Mouse (Mus musculus) midbrain, embryonic 13.5 days (tissue): ENCODE data around the gene Cited2. TPM values are rescaled to one million over a fixed set of nuclear protein-coding genes. Genes with fewer than 3 reads are reported as not detected.

Experiments
- ATAC-seq: fragments of 200-750 bp; cut with Nextera tagmentation; 2 replicates; pipeline ENCODE4 v1.8.0; 2017; ENCODE audit warnings: mild to moderate bottlenecking, moderate TSS enrichment, moderate library complexity
- H3K27ac ChIP-seq: fragments of 300-500 bp; sonication (generic); 2 replicates; pipeline ENCODE4 v1.5.1; 2015; ENCODE audit warnings: inconsistent platforms, mild to moderate bottlenecking, moderate library complexity
- H3K27me3 ChIP-seq: fragments of 300-500 bp; sonication (generic); 2 replicates; pipeline ENCODE4 v1.6.1; 2015; ENCODE audit warnings: mild to moderate bottlenecking, inconsistent platforms
- H3K36me3 ChIP-seq: fragments of 300-500 bp; sonication (generic); 2 replicates; pipeline ENCODE4 v1.6.1; 2015; ENCODE audit warnings: mild to moderate bottlenecking, inconsistent platforms
- H3K4me1 ChIP-seq: fragments of 300-500 bp; sonication (generic); replicated peaks from 2 replicates; pipeline ENCODE4 v1.6.1; 2015; ENCODE audit warnings: inconsistent platforms
- H3K4me2 ChIP-seq: fragments of 300-500 bp; sonication (generic); replicated peaks from 2 replicates; pipeline ENCODE4 v1.6.1; 2015; ENCODE audit warnings: moderate library complexity, mild to moderate bottlenecking, inconsistent platforms
- H3K4me3 ChIP-seq: fragments of 300-500 bp; sonication (generic); replicated peaks from 2 replicates; pipeline ENCODE4 v1.5.1; 2015; ENCODE audit warnings: mild to moderate bottlenecking, inconsistent platforms
- H3K9ac ChIP-seq: fragments of 300-500 bp; sonication (generic); replicated peaks from 2 replicates; pipeline ENCODE4 v1.6.1; 2015; ENCODE audit warnings: mild to moderate bottlenecking, inconsistent platforms
- H3K9me3 ChIP-seq: fragments of 300-500 bp; sonication (generic); 2 replicates; pipeline ENCODE4 v1.6.1; 2016; ENCODE audit warnings: mild to moderate bottlenecking, inconsistent platforms
- WGBS: fragments of 180-500 bp; shearing (Covaris S2); methylation state at CpG from one replicate; pipeline ENCODE4 v1.1.7; 2015; 5-methylcytosine and 5-hydroxymethylcytosine counted together
- polyA plus RNA-seq: library from polyadenylated mRNA; unstranded; fragments of >200 nt; fragmentation: Nextera tagmentation; extraction: Ambion mirVana; gene quantifications from 2 replicates; pipeline ENCODE4 v1.2.1, GENCODE M21; 2015

Cited2 gene
- polyA plus RNA-seq, 1 experiment from 2014 or later: 81.0 TPM

DNA sequence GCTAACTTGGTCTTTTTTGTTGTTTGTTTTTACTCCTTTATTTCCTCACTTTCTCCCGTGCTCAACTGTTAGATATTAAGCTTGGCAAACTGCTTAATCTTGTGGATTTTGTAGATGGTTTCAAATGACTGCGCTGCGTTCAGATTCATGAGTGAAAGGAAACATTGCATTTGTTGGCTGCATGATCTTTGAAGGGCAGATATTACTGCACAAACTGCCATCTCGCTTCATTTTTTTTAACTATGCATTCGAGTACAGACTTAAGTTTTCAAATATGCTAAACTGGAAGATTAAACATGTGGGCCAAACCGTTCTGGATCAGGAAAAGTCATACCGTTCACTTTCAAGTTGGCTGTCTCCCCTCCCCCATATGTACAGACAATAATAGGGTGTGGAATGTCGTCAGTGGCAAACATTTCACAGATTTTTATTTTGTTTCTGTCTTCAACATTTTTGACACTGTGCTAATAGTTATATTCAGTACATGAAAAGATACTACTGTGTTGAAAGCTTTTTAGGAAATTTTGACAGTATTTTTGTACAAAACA is 2.1 kb downstream of the Cited2 start:
- Histone ChIP-seq H3K9me3 (no peaks in the 10 kb centered on the region), H3K4me1 (peaks cover 35% of the 10 kb centered on the region), H3K4me3 (peak overlapping the region; percentile 96), H3K27ac (peak overlapping the region; percentile 99), H3K4me2 (peak overlapping the region; percentile 72), H3K9ac (peak overlapping the region; percentile 99), H3K27me3 (no peaks in the 10 kb centered on the region), H3K36me3 (no peaks in the 10 kb centered on the region)
- 11% methylated on average over 8 of the region's 8 CpGs for WGBS
- no peak for ATAC-seq

DNA sequence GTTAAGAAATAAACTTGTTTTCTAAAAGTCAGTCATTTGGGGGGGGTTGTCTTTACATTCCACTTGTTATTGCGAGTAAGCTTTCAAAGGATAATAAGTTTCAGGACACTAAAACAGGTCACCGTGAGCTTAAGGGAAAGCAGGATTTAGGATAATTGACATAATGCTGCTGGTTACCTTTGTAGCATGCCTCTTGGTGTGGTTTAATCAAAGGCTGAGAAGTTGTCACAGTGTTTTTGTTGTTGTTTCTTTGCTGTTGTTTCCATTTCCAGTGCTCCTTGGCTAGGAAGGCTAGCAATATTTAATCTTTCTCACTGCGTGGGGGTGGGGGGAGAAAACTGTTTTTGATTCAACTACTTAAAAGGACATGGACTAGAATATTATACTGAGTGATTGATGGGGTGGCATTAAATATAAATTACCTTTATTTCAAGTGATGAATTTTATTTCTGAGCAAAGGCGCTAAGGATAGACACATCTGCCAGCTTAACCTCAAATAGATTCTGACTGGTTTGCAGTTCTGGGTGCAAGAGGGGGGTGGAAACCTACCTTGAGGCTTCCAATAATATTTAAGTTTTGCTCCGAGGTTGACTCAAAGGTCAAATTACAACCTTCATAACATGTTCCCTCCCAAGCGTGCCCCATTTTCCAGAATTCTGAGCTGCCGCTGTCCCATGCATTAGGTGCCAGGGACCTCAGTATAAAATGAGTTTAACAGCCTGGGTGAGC is 2.8 kb downstream of the Cited2 start:
- no peaks in the 10 kb centered on the region for H3K27me3 ChIP-seq
- H3K4me3 ChIP-seq: peak overlapping the region; percentile 96
- H3K9me3 ChIP-seq: no peaks in the 10 kb centered on the region
- H3K9ac ChIP-seq: peak overlapping the region; percentile 58
- H3K4me2 ChIP-seq: peak overlapping the region; percentile 72
- peak overlapping the region; percentile 60; the same call in 1 of the 2 replicates for H3K27ac ChIP-seq
- ATAC-seq: no peak
- H3K36me3 ChIP-seq: no peaks in the 10 kb centered on the region
- peaks cover 35% of the 10 kb centered on the region for H3K4me1 ChIP-seq
- WGBS: 46% methylated on average over 7 of the region's 7 CpGs

DNA sequence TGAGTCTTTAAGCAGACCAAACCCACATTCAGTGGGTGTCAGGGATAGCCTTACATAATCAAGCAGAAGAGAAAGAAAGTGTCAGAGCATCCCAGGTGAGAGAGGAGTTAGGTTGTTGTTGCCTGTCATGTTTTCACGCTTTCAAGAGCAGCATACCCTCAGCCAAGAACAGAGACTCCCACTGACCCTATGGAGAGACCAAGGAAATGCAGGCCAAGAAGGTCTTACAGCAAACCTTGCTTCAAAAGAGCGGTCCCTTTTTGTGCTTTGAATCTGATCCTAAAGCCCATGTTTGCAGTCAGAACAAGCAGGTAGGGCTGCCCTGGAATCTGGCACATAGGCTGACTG is 3.3 kb downstream of the Cited2 start:
- 47% methylated on average over 2 of the region's 2 CpGs for WGBS
- H3K27me3 ChIP-seq: no peaks in the 10 kb centered on the region
- H3K9ac ChIP-seq: peak overlapping the region; percentile 58
- peak overlapping the region; percentile 96 for H3K4me3 ChIP-seq
- no peaks in the 10 kb centered on the region for H3K36me3 ChIP-seq
- no peaks in the 10 kb centered on the region for H3K9me3 ChIP-seq
- H3K4me1 ChIP-seq: peaks cover 35% of the 10 kb centered on the region
- H3K27ac ChIP-seq: peak overlapping the region; percentile 60; the same call in 1 of the 2 replicates
- H3K4me2 ChIP-seq: peak overlapping the region; percentile 72
- ATAC-seq: no peak

DNA sequence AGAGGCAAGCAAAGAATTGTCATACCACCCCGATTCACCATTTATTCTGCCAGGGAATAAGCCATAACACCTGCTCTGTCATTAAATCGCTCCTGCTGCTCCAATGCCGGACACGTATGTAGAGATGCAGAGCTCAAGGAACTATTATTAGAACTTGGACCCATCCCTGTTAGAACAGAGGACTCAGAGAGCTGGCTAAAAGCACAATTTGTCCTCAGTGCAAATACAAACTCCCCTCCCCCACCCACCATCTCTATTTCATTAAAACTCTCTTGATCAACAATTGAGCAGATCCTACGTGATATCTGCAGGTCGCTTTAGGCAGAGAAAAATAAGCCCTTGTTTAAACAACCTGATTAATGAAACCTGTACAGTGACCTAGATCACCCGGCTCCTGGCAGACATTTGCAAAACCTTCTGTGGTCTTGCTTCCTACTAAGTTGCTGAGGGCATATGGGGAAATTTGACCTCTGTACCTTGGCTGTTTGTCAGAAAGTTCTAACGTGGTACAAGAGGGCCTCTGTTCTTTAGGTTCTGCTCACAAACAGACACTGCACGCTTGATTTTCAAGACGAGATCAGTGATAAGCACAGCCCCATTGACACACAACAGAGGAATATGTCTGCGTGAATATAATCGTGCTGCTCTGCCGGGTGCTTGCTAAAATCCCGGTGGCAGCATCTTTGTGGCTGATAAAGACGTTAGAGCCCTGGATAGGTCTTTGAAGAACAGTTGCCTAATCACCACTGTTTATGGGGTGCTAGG is 4.3 kb downstream of the Cited2 start:
- peak overlapping the region; percentile 96 for H3K4me3 ChIP-seq
- no peak for ATAC-seq
- no peak overlapping the region for H3K9ac ChIP-seq
- no peaks in the 10 kb centered on the region for H3K27me3 ChIP-seq
- 11% methylated on average over 15 of the region's 15 CpGs for WGBS
- no peaks in the 10 kb centered on the region for H3K36me3 ChIP-seq
- peak overlapping the region; percentile 69 for H3K27ac ChIP-seq
- H3K9me3 ChIP-seq: no peaks in the 10 kb centered on the region
- H3K4me2 ChIP-seq: peak overlapping the region; percentile 72
- H3K4me1 ChIP-seq: peaks cover 35% of the 10 kb centered on the region

DNA sequence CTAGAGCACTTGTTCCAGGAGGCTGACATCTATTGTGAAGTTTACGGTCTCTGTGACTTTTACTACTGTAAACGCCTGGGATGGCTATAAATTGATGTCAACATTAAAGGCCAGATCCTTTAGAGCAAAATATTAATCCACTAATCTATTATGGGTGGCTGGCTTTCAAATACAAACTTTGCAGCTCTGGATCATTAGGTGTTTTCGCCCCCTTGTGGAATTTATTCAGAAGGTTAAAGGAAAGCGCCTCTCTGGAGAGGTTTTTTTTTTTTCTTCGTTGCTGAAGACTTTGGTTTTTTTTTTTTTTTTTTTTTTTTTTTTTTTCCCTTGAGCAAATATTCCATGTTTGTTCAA is 4.9 kb downstream of the Cited2 start:
- H3K9ac ChIP-seq: no peak overlapping the region
- H3K4me3 ChIP-seq: peak overlapping the region; percentile 96
- H3K27ac ChIP-seq: peak overlapping the region; percentile 69

DNA sequence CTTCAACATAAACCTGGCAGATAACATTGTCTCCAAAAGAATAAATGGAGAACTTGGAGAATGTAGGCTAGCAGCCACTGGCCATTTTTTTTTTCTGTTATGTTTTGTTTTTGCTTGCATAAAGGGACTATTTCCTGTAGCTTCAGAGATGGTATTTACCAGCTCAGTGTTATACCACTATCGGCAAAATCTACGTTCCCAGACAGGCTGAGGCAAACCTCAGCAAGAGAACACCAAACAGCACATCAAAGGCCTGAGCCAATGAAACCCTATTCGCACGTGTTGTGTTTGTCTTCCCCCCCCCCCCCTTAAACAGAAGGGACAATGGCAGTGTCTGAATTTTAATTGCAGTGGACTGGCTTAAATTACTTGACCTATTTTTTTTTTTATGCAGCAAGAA is 5.7 kb downstream of the Cited2 start:
- Histone ChIP-seq H3K27me3 (no peaks in the 10 kb centered on the region), H3K4me3 (no peak overlapping the region), H3K4me2 (no peak overlapping the region), H3K9me3 (no peaks in the 10 kb centered on the region), H3K4me1 (peaks cover 35% of the 10 kb centered on the region), H3K36me3 (no peaks in the 10 kb centered on the region), H3K9ac (no peak overlapping the region), H3K27ac (no peak overlapping the region)
- ATAC-seq: no peak
- WGBS: 43% methylated on average over 4 of the region's 4 CpGs

More for the DNA sequence above, 4.9 kb downstream of the Cited2 start:
- Histone ChIP-seq H3K4me2 (peak overlapping the region; percentile 72), H3K27me3 (no peaks in the 10 kb centered on the region), H3K4me1 (peaks cover 35% of the 10 kb centered on the region), H3K36me3 (no peaks in the 10 kb centered on the region), H3K9me3 (no peaks in the 10 kb centered on the region)
- 9% methylated on average over 5 of the region's 5 CpGs for WGBS
- no peak for ATAC-seq

DNA sequence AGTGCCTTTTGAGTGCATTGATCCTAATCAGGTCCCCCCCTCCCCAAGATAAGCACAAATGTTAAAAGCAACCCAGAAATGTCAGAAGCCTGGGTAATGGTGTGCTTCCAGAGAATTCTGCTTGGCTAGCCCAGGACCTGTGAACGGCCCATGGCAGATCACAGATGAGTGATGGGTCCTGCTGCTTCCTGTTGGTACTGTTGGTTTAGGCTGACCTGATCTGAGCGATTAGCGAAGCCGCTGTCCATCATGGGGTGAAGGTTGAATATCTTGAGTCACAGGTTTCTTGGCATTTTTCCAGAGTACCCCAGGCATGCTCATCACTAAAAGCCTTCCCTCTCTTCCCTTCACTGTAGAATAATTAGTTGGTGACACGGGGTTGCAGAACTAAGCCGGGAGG is 6.5 kb downstream of the Cited2 start:
- H3K36me3 ChIP-seq: no peaks in the 10 kb centered on the region
- no peak overlapping the region for H3K9ac ChIP-seq
- WGBS: 79% methylated on average over 6 of the region's 6 CpGs
- H3K4me1 ChIP-seq: peaks cover 35% of the 10 kb centered on the region
- ATAC-seq: no peak
- H3K4me2 ChIP-seq: no peak overlapping the region
- H3K9me3 ChIP-seq: no peaks in the 10 kb centered on the region
- no peaks in the 10 kb centered on the region for H3K27me3 ChIP-seq
- no peak overlapping the region for H3K27ac ChIP-seq
- H3K4me3 ChIP-seq: no peak overlapping the region

DNA sequence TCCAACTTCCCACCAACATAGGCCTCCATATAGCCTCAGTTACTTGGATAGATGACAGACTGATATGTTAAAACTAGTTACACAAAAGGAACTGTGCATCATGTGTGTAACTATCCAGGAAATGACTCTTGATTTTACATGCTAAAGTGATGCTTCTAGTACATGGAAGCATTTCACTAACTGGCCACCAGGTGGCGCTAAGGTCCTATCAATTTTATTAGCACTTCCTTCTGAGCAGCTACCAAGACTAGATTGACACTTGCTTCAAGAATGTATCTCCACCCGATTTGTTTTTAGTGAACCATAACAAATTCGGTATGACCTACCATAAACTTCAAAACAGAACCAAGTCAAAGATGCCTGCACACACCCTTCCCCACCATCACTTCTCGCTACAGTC is 10.0 kb downstream of the Cited2 start:
- Histone ChIP-seq H3K4me2 (no peak overlapping the region), H3K27ac (no peak overlapping the region), H3K9ac (no peak overlapping the region), H3K27me3 (no peaks in the 10 kb centered on the region), H3K36me3 (no peaks in the 10 kb centered on the region), H3K4me1 (peaks cover 7% of the 10 kb centered on the region; the same call in 1 of the 2 replicates), H3K9me3 (no peaks in the 10 kb centered on the region), H3K4me3 (no peak overlapping the region)
- ATAC-seq: peak; percentile 48; the same call in 1 of the 2 replicates
- 14% methylated on average over 4 of the region's 4 CpGs for WGBS

DNA sequence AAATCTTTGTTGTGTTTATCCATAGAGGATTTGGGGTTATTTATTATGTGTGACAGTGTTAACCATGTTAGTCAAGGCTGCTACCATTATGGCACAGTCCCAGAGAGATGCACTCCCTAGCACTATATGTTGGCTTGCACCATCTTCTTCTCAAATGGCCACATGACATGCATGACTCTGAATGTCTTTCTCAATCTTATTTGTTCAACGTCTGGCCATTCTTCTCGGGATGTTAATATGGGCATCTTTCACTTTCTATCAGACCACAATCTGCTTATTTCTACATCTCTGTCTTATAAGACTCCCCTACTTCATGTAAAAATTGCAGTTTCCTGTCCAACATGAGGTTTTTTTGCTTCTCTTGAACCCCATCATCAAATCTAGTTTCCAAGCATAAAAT is 19.6 kb downstream of the Cited2 start:
- no peak overlapping the region for H3K27ac ChIP-seq
- no peaks in the 10 kb centered on the region for H3K27me3 ChIP-seq
- no peak overlapping the region for H3K4me2 ChIP-seq
- ATAC-seq: no peak
- no peaks in the 10 kb centered on the region for H3K9me3 ChIP-seq
- H3K9ac ChIP-seq: no peak overlapping the region
- no peak overlapping the region for H3K4me3 ChIP-seq
- no peaks in the 10 kb centered on the region for H3K36me3 ChIP-seq
- 95% methylated on average over 2 of the region's 2 CpGs for WGBS
- no peaks in the 10 kb centered on the region for H3K4me1 ChIP-seq

DNA sequence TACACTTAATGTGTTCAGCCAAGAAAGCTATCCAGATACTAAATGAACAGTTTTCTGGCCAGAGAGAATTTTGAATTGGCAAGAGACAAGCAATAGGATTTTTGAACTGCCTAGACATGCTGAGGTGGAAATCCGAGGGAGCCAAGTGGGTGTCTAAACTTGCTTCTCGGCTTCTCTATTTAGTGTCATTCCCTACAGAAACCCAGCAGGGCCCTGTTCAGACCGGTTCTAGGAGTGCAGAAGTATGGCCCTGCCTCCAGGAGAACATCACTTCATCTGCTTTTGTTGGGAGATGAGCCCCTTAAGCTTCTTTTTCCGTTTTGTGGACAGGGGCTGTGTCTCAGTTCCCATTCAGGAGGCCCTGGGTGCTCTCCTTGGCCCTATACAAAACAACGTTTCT is 29.5 kb downstream of the Cited2 start:
- WGBS: 81% methylated on average over 5 of the region's 5 CpGs

DNA sequence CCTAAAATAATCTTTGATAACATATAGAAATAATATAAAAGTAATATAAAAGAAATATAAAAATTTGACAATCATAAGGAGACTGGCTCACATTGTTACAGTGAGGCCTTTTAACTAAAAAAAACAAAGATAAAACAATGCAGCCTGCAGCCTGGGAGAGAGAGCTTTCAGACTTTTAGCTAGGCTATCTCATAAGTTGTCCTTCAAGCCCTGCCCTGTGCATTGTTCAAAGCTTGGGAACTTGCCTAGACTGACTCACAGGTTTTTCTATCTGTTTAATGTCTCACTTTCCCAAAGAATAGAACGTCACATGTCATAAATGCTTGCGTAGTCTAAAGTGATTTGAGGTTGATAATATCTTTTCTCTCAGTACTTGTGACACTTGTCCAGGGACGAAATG is 36.8 kb downstream of the Cited2 start:
- no peaks in the 10 kb centered on the region for H3K4me1 ChIP-seq
- H3K4me3 ChIP-seq: no peak overlapping the region
- no peak for ATAC-seq
- H3K27ac ChIP-seq: no peak overlapping the region
- no peaks in the 10 kb centered on the region for H3K36me3 ChIP-seq
- no peaks in the 10 kb centered on the region for H3K27me3 ChIP-seq
- peaks cover 6% of the 10 kb centered on the region; the same call in 1 of the 2 replicates for H3K9me3 ChIP-seq
- H3K4me2 ChIP-seq: no peak overlapping the region
- WGBS: 94% methylated on average over 3 of the region's 3 CpGs
- H3K9ac ChIP-seq: no peak overlapping the region

More for the DNA sequence above, 29.5 kb downstream of the Cited2 start:
- H3K4me3 ChIP-seq: no peak overlapping the region
- H3K4me1 ChIP-seq: no peaks in the 10 kb centered on the region
- H3K9me3 ChIP-seq: peaks cover 6% of the 10 kb centered on the region; the same call in 1 of the 2 replicates
- H3K27me3 ChIP-seq: no peaks in the 10 kb centered on the region
- H3K27ac ChIP-seq: no peak overlapping the region
- H3K4me2 ChIP-seq: no peak overlapping the region
- no peak for ATAC-seq
- H3K9ac ChIP-seq: no peak overlapping the region
- H3K36me3 ChIP-seq: no peaks in the 10 kb centered on the region
